Mouse (Mus musculus) heart, postnatal 0 days (tissue): ENCODE data around the gene C2cd2l.

Source experiments
- CTCF ChIP-seq: IDR thresholded peaks from 2 replicates; pipeline ENCODE4 v1.5.1; 2016; ENCODE audit warnings: antibody characterized with exemption, control low read depth, low read depth
- EP300 ChIP-seq: IDR thresholded peaks from 2 replicates; pipeline ENCODE4 v1.6.1; 2016; ENCODE audit warnings: antibody characterized with exemption, low read depth

GRCm38 (mm10) chr9:44341487-44341886, 21.4 kb upstream of the C2cd2l start:
- no peak for TF ChIP-seq CTCF
- TF ChIP-seq EP300 = no peak
